Mouse (Mus musculus): ENCODE measurements at regions not wholly inside any gene's neighbourhood (a gene's known extent, or its start where the extent isn't known, plus 50 kb on each side); places are given as distances from the start of the nearest gene placed in this dataset.

DNA sequence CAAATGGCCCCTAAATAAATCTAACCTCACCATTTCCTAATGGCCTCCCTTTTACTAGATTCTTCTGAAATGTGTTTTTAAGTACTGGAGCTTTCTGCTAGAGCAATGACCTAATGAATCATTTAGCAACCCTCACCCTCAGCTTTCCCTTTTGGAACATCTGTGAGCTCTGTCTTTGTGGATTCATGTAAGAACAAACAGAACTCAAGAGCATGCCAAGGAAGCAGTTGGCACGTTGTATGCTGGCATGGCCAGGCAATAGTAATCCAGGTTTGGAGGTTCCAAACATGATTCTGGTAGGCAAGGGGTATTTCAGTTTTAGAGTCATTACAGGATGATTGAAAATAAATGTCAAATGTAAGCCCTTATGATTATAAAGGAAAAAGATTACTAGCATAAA lies 240.9 kb upstream of the Tbl1xr1 start:
- H3K36me3 ChIP-seq (ENCODE audit: control insufficient read depth, insufficient read depth, low read length, poor library complexity, severe bottlenecking) = no peaks in the 10 kb centered on the region
- H3K4me1 ChIP-seq (ENCODE audit: control insufficient read depth in 2 of 2, insufficient read depth in 2 of 2, low read length in 2 of 2, poor library complexity in 1 of 2) = no peaks in the 10 kb centered on the region
- no peak for DNase-seq (ENCODE audit: low read depth, low spot score)
- no peak overlapping the region for H3K9ac ChIP-seq (ENCODE audit: insufficient read depth, low read depth, low read length, poor library complexity, severe bottlenecking)
- no peak overlapping the region for H3K4me3 ChIP-seq (ENCODE audit: insufficient read depth in 1 of 2, low read depth in 1 of 2, low read length in 2 of 2, poor library complexity in 1 of 2, severe bottlenecking in 1 of 2)
- H3K9me3 ChIP-seq (ENCODE audit: control insufficient read depth, insufficient read depth, low read depth, low read length) = no peaks in the 10 kb centered on the region
- H3K27ac ChIP-seq (ENCODE audit: insufficient read depth, low read depth, low read length, poor library complexity, severe bottlenecking) = no peak overlapping the region
- in situ Hi-C loops (cut with MboI; ENCODE audit: low sequenced_read_pairs in 2 of 2, unreplicated experiment in 2 of 2) = no loop called here
- TF ChIP-seq CHD2 (IDR thresholded peaks at IDR 0.05; ENCODE audit: low read depth, low read length) = no peak
- TF ChIP-seq ZNF384 (IDR thresholded peaks at IDR 0.05; ENCODE audit: low read depth, low read length) = no peak
- TF ChIP-seq ZC3H11A (IDR thresholded peaks at IDR 0.05; ENCODE audit: borderline replicate concordance, low read depth, low read length) = no peak
- no peak for TF ChIP-seq HCFC1 (IDR thresholded peaks at IDR 0.05; ENCODE audit: borderline replicate concordance, insufficient read depth, low read length)
- no peak for TF ChIP-seq MAFK (IDR thresholded peaks at IDR 0.05; ENCODE audit: insufficient read depth, low read depth, low read length)

DNA sequence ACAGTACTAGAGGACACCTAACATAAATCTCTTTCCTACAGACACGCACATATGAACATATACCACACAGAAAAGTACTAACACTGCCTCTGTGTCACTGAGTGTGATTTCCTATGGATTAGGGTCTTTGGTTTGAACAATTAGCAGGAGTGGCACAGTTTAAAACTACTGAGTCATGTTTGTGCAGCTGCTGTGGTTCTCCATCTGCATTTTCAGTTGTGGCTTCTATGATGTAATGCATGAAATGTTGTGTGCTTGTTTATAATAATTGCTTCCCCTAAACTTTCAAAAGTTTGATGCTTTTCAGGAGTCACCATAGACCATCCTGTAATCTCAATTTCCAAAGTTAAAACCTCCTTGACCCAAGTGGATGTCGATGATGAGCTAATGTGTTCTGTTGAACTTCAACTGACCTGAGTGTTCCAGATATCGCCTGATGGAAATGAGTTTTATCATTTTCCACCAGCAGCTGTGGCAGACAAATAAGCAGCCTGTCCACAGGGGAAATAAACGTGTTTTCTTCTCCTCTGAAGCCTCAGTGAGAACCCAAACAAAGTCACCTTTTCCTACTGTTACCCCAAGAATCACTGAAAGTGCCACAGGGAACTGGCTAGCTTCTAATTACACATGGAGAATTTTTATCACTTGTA lies 239.0 kb upstream of the Tbl1xr1 start:
- in situ Hi-C loops (cut with MboI; ENCODE audit: low sequenced_read_pairs in 2 of 2, unreplicated experiment in 2 of 2) = no loop called here

DNA sequence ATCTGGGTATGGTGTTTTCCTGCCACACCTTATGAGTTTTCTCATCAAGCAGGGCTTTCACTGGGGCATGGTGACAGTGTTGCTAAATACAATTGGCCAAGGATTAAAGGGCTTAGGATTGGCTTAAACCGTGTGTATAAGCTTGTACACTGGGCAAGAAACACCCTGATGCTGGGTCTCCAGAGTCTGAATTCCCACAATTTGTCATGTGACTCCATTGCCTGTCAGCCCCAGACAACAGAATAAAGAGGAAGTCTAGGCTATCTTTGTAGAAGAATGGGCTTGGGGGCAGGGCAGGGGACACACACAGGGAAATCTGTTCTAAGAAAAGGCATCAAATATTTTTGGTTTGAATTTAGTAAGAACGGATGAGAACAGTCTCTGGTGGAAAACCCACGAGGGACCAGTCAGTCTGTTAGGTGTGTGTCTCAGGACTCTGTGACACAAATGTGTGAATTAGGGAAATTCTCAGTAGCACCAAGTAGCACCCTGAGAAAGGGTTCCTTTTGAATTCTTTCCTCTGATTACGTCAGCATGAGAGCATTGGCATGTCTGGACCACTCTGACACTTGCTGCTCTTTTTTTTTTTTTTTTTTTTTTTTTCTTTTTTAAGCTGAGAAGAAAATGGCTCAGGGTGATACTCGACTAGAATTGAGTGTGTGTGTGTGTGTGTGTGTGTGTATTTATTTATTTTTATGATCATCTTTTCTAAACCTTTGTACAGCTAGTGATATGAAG lies 235.5 kb upstream of the Tbl1xr1 start:
- Histone ChIP-seq H3K4me3 (ENCODE audit: insufficient read depth in 1 of 2, low read depth in 1 of 2, low read length in 2 of 2, poor library complexity in 1 of 2, severe bottlenecking in 1 of 2) (no peak overlapping the region), H3K9me3 (ENCODE audit: control insufficient read depth, insufficient read depth, low read depth, low read length) (no peaks in the 10 kb centered on the region), H3K4me1 (ENCODE audit: control insufficient read depth in 2 of 2, insufficient read depth in 2 of 2, low read length in 2 of 2, poor library complexity in 1 of 2) (no peaks in the 10 kb centered on the region), H3K9ac (ENCODE audit: insufficient read depth, low read depth, low read length, poor library complexity, severe bottlenecking) (no peak overlapping the region), H3K27ac (ENCODE audit: insufficient read depth, low read depth, low read length, poor library complexity, severe bottlenecking) (no peak overlapping the region), H3K36me3 (ENCODE audit: control insufficient read depth, insufficient read depth, low read length, poor library complexity, severe bottlenecking) (no peaks in the 10 kb centered on the region)
- no peak for DNase-seq (ENCODE audit: low read depth, low spot score)
- TF ChIP-seq HCFC1 (IDR thresholded peaks at IDR 0.05; ENCODE audit: borderline replicate concordance, insufficient read depth, low read length) = no peak
- peak; percentile 62; the same call in 1 of the 2 replicates for TF ChIP-seq ZNF384 (IDR thresholded peaks at IDR 0.05; ENCODE audit: low read depth, low read length)
- TF ChIP-seq CHD2 (IDR thresholded peaks at IDR 0.05; ENCODE audit: low read depth, low read length) = no peak
- TF ChIP-seq ZC3H11A (IDR thresholded peaks at IDR 0.05; ENCODE audit: borderline replicate concordance, low read depth, low read length) = no peak
- TF ChIP-seq MAFK (IDR thresholded peaks at IDR 0.05; ENCODE audit: insufficient read depth, low read depth, low read length) = no peak
- in situ Hi-C loops (cut with MboI; ENCODE audit: low sequenced_read_pairs in 2 of 2, unreplicated experiment in 2 of 2) = no loop called here

More for the DNA sequence above, 239.0 kb upstream of the Tbl1xr1 start:
- H3K27ac ChIP-seq (ENCODE audit: insufficient read depth, low read depth, low read length, poor library complexity, severe bottlenecking) = no peak overlapping the region
- no peaks in the 10 kb centered on the region for H3K9me3 ChIP-seq (ENCODE audit: control insufficient read depth, insufficient read depth, low read depth, low read length)
- TF ChIP-seq CHD2 (IDR thresholded peaks at IDR 0.05; ENCODE audit: low read depth, low read length) = no peak
- no peak for TF ChIP-seq ZNF384 (IDR thresholded peaks at IDR 0.05; ENCODE audit: low read depth, low read length)
- no peak for TF ChIP-seq ZC3H11A (IDR thresholded peaks at IDR 0.05; ENCODE audit: borderline replicate concordance, low read depth, low read length)
- TF ChIP-seq MAFK (IDR thresholded peaks at IDR 0.05; ENCODE audit: insufficient read depth, low read depth, low read length) = no peak
- no peak for TF ChIP-seq HCFC1 (IDR thresholded peaks at IDR 0.05; ENCODE audit: borderline replicate concordance, insufficient read depth, low read length)
- no peak for DNase-seq (ENCODE audit: low read depth, low spot score)
- no peaks in the 10 kb centered on the region for H3K4me1 ChIP-seq (ENCODE audit: control insufficient read depth in 2 of 2, insufficient read depth in 2 of 2, low read length in 2 of 2, poor library complexity in 1 of 2)
- no peak overlapping the region for H3K9ac ChIP-seq (ENCODE audit: insufficient read depth, low read depth, low read length, poor library complexity, severe bottlenecking)
- no peak overlapping the region for H3K4me3 ChIP-seq (ENCODE audit: insufficient read depth in 1 of 2, low read depth in 1 of 2, low read length in 2 of 2, poor library complexity in 1 of 2, severe bottlenecking in 1 of 2)
- no peaks in the 10 kb centered on the region for H3K36me3 ChIP-seq (ENCODE audit: control insufficient read depth, insufficient read depth, low read length, poor library complexity, severe bottlenecking)

DNA sequence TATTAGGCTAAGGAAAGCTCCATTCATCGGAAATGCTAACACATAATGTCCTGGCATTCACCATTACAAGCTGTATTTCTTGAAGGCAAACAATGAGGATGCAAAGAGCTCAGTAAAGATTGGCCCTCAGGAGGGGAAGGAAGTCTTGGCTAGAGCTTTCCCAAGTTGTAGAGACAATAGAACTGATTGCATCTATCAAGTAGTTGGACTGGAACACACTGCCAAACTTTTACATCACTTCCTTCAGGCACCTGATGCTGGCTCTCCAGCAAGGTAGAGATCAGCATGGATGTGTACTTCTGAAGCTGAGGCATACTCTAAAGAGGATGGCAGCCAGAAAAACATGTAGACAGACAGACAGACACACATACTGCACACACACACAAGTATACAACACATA lies 234.9 kb upstream of the Tbl1xr1 start:
- TF ChIP-seq ZNF384 (IDR thresholded peaks at IDR 0.05; ENCODE audit: low read depth, low read length) (no peak), ZC3H11A (IDR thresholded peaks at IDR 0.05; ENCODE audit: borderline replicate concordance, low read depth, low read length) (no peak), HCFC1 (IDR thresholded peaks at IDR 0.05; ENCODE audit: borderline replicate concordance, insufficient read depth, low read length) (no peak), CHD2 (IDR thresholded peaks at IDR 0.05; ENCODE audit: low read depth, low read length) (no peak), MAFK (IDR thresholded peaks at IDR 0.05; ENCODE audit: insufficient read depth, low read depth, low read length) (no peak)
- Histone ChIP-seq H3K4me1 (ENCODE audit: control insufficient read depth in 2 of 2, insufficient read depth in 2 of 2, low read length in 2 of 2, poor library complexity in 1 of 2) (no peaks in the 10 kb centered on the region), H3K36me3 (ENCODE audit: control insufficient read depth, insufficient read depth, low read length, poor library complexity, severe bottlenecking) (no peaks in the 10 kb centered on the region), H3K9me3 (ENCODE audit: control insufficient read depth, insufficient read depth, low read depth, low read length) (no peaks in the 10 kb centered on the region), H3K4me3 (ENCODE audit: insufficient read depth in 1 of 2, low read depth in 1 of 2, low read length in 2 of 2, poor library complexity in 1 of 2, severe bottlenecking in 1 of 2) (no peak overlapping the region), H3K9ac (ENCODE audit: insufficient read depth, low read depth, low read length, poor library complexity, severe bottlenecking) (no peak overlapping the region), H3K27ac (ENCODE audit: insufficient read depth, low read depth, low read length, poor library complexity, severe bottlenecking) (no peak overlapping the region)
- no peak for DNase-seq (ENCODE audit: low read depth, low spot score)
- in situ Hi-C loops (cut with MboI; ENCODE audit: low sequenced_read_pairs in 2 of 2, unreplicated experiment in 2 of 2) = no loop called here

Data from ES-E14 (cell line).